Mouse (Mus musculus) thymus, adult 18-20 months (tissue): ENCODE measurements around the gene Zpld1.

ENCODE experiments used
- DNase-seq, 2 experiments: peaks; one replicate each; pipeline ENCODE4 v3.0.0; 2022; ENCODE audit warnings: mixed read lengths in 2 of 2

Zpld1 gene

GRCm38 (mm10) chr16:55297886-55298285, at the start of gene Zpld1:
Gene Zpld1 (minus strand): TSS chr16:55297986.
- no peak for DNase-seq

GRCm38 (mm10) chr16:55345644-55346043, 47.9 kb upstream of the Zpld1 start:
- no peak for DNase-seq

- DNase-seq: no peak
These were observed 24.0 kb upstream of the Zpld1 start for GRCm38 (mm10) chr16:55321542-55322514.

- DNase-seq: no peak
These were observed 19.2 kb upstream of the Zpld1 start for GRCm38 (mm10) chr16:55316996-55317395.

GRCm38 (mm10) chr16:55312106-55312505, 14.3 kb upstream of the Zpld1 start:
- DNase-seq: no peak

GRCm38 (mm10) chr16:55282696-55283095, 15.1 kb downstream of the Zpld1 start:
- DNase-seq: no peak

- DNase-seq: no peak
These were observed 20.3 kb downstream of the Zpld1 start for GRCm38 (mm10) chr16:55277447-55277846.

- DNase-seq: no peak
These were observed 32.5 kb downstream of the Zpld1 start for GRCm38 (mm10) chr16:55265281-55265680.

- no peak for DNase-seq
These were observed 36.8 kb downstream of the Zpld1 start for GRCm38 (mm10) chr16:55260862-55261574.

GRCm38 (mm10) chr16:55259719-55260118, 38.1 kb downstream of the Zpld1 start:
- no peak for DNase-seq

- no peak for DNase-seq
These were observed 56.8 kb downstream of the Zpld1 start for GRCm38 (mm10) chr16:55240996-55241395.

- DNase-seq: no peak
These were observed 68.7 kb downstream of the Zpld1 start for GRCm38 (mm10) chr16:55228995-55229622.

GRCm38 (mm10) chr16:55203945-55204344, 93.8 kb downstream of the Zpld1 start:
- no peak for DNase-seq

- DNase-seq: no peak
These were observed 107.4 kb downstream of the Zpld1 start for GRCm38 (mm10) chr16:55190397-55190796.

GRCm38 (mm10) chr16:55185370-55185769, 112.4 kb downstream of the Zpld1 start:
- DNase-seq: no peak
